In genomic region chr15:101236878-101237277, GRCm38 (mm10) we compare ENCODE assay signal across 8 mouse cellular contexts. TPM values are rescaled to one million over a fixed set of nuclear protein-coding genes. Genes with fewer than 3 reads are reported as not detected.
DNase-seq lines count a peak whose midpoint lies in the region; ATAC-seq lines count a peak whose summit lies in the region.

No protein-coding gene starts in this region.

- H3K36me3 ChIP-seq in forebrain, embryonic 11.5 days (ENCODE audit: control insufficient read depth, insufficient read depth, low read length), result no peaks in the 10 kb centered on the region
- no peaks in the 10 kb centered on the region for H3K36me3 ChIP-seq in forebrain, embryonic 16.5 days (ENCODE audit: control insufficient read depth, insufficient read depth)

- H3K9me3 ChIP-seq in forebrain, embryonic 11.5 days (ENCODE audit: control insufficient read depth, low read length), result no peaks in the 10 kb centered on the region
- no peaks in the 10 kb centered on the region for H3K9me3 ChIP-seq in forebrain, embryonic 16.5 days (ENCODE audit: control insufficient read depth, low read length)

- no peak overlapping the region for H3K4me3 ChIP-seq in forebrain, embryonic 11.5 days (ENCODE audit: low read depth, low read length)
- H3K4me3 ChIP-seq in forebrain, embryonic 16.5 days (replicated peaks; ENCODE audit: low read length), result no peak overlapping the region

- H3K27me3 ChIP-seq in forebrain, embryonic 11.5 days (ENCODE audit: control insufficient read depth, insufficient read depth, low read length), result no peaks in the 10 kb centered on the region; the same call in 1 of the 2 replicates
- no peaks in the 10 kb centered on the region for H3K27me3 ChIP-seq in forebrain, embryonic 16.5 days (replicated peaks; ENCODE audit: control insufficient read depth, insufficient read depth, low read length)

- H3K4me2 ChIP-seq in forebrain, embryonic 11.5 days (ENCODE audit: low read depth, low read length, severe bottlenecking), result no peak overlapping the region
- H3K4me2 ChIP-seq in forebrain, embryonic 16.5 days (ENCODE audit: low read length), result no peak overlapping the region

- peaks cover 4% of the 10 kb centered on the region; the same call in 1 of the 2 replicates for H3K4me1 ChIP-seq in forebrain, embryonic 11.5 days (replicated peaks; ENCODE audit: control insufficient read depth, insufficient read depth, low read length)
- H3K4me1 ChIP-seq in forebrain, embryonic 16.5 days (replicated peaks; ENCODE audit: control insufficient read depth, insufficient read depth, low read length), result peaks cover 9% of the 10 kb centered on the region

- no peak for ATAC-seq in forebrain, embryonic 11.5 days (replicated peaks; ENCODE audit: low FRiP score)
- ATAC-seq in forebrain, embryonic 16.5 days, result no peak
- peak; percentile 63 for ATAC-seq in megakaryocyte progenitor cell, adult 5-6 weeks (replicated peaks; ENCODE audit: poor library complexity)

- peak; percentile 82 for DNase-seq in forebrain, embryonic 11.5 days (ENCODE audit: low spot score)
- peak; percentile 67 for DNase-seq in right cerebral cortex, postnatal 4 days
- no peak for DNase-seq in right cerebral cortex, postnatal 36 days (ENCODE audit: low spot score in 2 of 2)
- DNase-seq in cerebellum, postnatal 36 days, result peak; percentile 65 to 67
- DNase-seq in induced T-regulatory cell, adult 2 months (ENCODE audit: low read depth), result peak; percentile 83
- peak; percentile 55 to 79 for DNase-seq in urinary bladder, postnatal 4 days (ENCODE audit: low spot score in 2 of 2)

- H3K9ac ChIP-seq in forebrain, embryonic 11.5 days (ENCODE audit: low read length), result no peak overlapping the region
- H3K9ac ChIP-seq in forebrain, embryonic 16.5 days (replicated peaks; ENCODE audit: low read depth, low read length), result no peak overlapping the region

- WGBS in forebrain, embryonic 11.5 days, result 8% methylated on average over 3 of the region's 3 CpGs
- WGBS in forebrain, embryonic 16.5 days, result 11% methylated on average over 3 of the region's 3 CpGs

- H3K27ac ChIP-seq in forebrain, embryonic 11.5 days (ENCODE audit: low read depth, low read length), result no peak overlapping the region
- H3K27ac ChIP-seq in forebrain, embryonic 16.5 days (ENCODE audit: low read length), result no peak overlapping the region

RNA-seq across cellular contexts. Expression of gene Grasp, which starts 12.9 kb away (rescaled TPM):
- polyA plus RNA-seq in forebrain, embryonic 11.5 days (2014; fragmentation: Nextera tagmentation; extraction: Ambion mirVana), result 4.6 and 5.6 TPM in 2 replicates
- polyA plus RNA-seq in forebrain, embryonic 16.5 days (2015; fragmentation: Nextera tagmentation; extraction: Ambion mirVana), result 1.3 and 1.8 TPM in 2 replicates
- 0.98 and 1.1 TPM in 2 replicates for total RNA-seq in megakaryocyte progenitor cell, adult 5-6 weeks (2015)
- total RNA-seq in megakaryocyte progenitor cell, adult 5-6 weeks (2017), result 1.00 and 1.1 TPM in 2 replicates

RNA-seq across cellular contexts. Expression of gene Nr4a1, which starts 17.2 kb away (rescaled TPM):
- 2.6 and 2.7 TPM in 2 replicates for polyA plus RNA-seq in forebrain, embryonic 11.5 days (2014; fragmentation: Nextera tagmentation; extraction: Ambion mirVana)
- 4.5 TPM in 2 replicates for polyA plus RNA-seq in forebrain, embryonic 16.5 days (2015; fragmentation: Nextera tagmentation; extraction: Ambion mirVana)
- total RNA-seq in megakaryocyte progenitor cell, adult 5-6 weeks (2015), result 6.5 and 11.3 TPM in 2 replicates
- 7.1 and 7.9 TPM in 2 replicates for total RNA-seq in megakaryocyte progenitor cell, adult 5-6 weeks (2017)

RNA-seq across cellular contexts. Expression of gene Atg101, which starts 47.2 kb away (rescaled TPM):
- 62.1 and 65.7 TPM in 2 replicates for polyA plus RNA-seq in forebrain, embryonic 11.5 days (2014; fragmentation: Nextera tagmentation; extraction: Ambion mirVana)
- polyA plus RNA-seq in forebrain, embryonic 16.5 days (2015; fragmentation: Nextera tagmentation; extraction: Ambion mirVana), result 87.4 and 92.4 TPM in 2 replicates
- total RNA-seq in megakaryocyte progenitor cell, adult 5-6 weeks (2015), result 7.9 and 13.1 TPM in 2 replicates
- 58.6 and 63.5 TPM in 2 replicates for total RNA-seq in megakaryocyte progenitor cell, adult 5-6 weeks (2017)

RNA-seq across cellular contexts. Expression of gene 6030408B16Rik, which starts 56.1 kb away (rescaled TPM):
- 0.21 and 0.71 TPM in 2 replicates for polyA plus RNA-seq in forebrain, embryonic 11.5 days (2014; fragmentation: Nextera tagmentation; extraction: Ambion mirVana)
- polyA plus RNA-seq in forebrain, embryonic 16.5 days (2015; fragmentation: Nextera tagmentation; extraction: Ambion mirVana), result 0.29 and 0.30 TPM in 2 replicates
- total RNA-seq in megakaryocyte progenitor cell, adult 5-6 weeks (2015), result not detected in 2 replicates
- total RNA-seq in megakaryocyte progenitor cell, adult 5-6 weeks (2017), result not detected in 2 replicates

Comparison
In these comparisons a context has a peak if more than half of its experiments do, and no peak if none do; other contexts are left out.
1. DNase-seq: peak in forebrain, embryonic 11.5 days (single experiment), right cerebral cortex, postnatal 4 days (single experiment), cerebellum, postnatal 36 days (2 of 2), induced T-regulatory cell, adult 2 months (single experiment) and urinary bladder, postnatal 4 days (2 of 2); none in right cerebral cortex, postnatal 36 days (0 of 2).